In the genomic region with DNA sequence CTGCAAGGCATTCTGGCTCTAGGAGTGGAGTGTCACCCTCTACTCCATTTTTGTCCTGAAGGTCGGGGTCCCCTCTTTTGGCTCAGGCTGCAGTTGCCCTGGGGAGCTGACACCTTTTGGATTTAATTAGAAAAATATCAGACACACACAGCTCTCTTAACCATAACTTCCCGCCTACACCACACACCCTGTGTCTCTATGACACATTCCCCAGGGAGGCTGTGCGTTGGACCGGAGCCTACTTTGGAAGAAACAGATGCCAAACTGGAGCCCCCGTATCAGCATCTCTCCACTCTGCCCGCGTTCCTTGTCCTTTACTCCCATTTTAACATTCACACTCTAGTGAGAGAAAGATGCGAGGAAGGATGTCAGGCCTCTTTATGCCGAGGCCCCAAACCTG, we compare ENCODE assay signal across 13 mouse cellular contexts. TPM values are rescaled to one million over a fixed set of nuclear protein-coding genes. Genes with fewer than 3 reads are reported as not detected.
DNase-seq lines count a peak whose midpoint lies in the region; ATAC-seq and TF ChIP-seq lines count a peak whose summit lies in the region.
"Had no signal": no experiment of that assay in that cellular context is flagged by ENCODE, and none has a peak within 500 bp of the region (broad histone marks: within the 10 kb centered on the region; RNA-seq: fewer than 3 reads in every experiment).

No protein-coding gene starts in this region.

- H3K9me3 ChIP-seq in hindbrain, embryonic 15.5 days = no peaks in the 10 kb centered on the region
- no peaks in the 10 kb centered on the region for H3K9me3 ChIP-seq in hindbrain, embryonic 11.5 days (ENCODE audit: control insufficient read depth, low read length)
- no peaks in the 10 kb centered on the region for H3K9me3 ChIP-seq in hindbrain, postnatal 0 days (ENCODE audit: low read length)
- no peaks in the 10 kb centered on the region for H3K9me3 ChIP-seq in kidney, embryonic 16.5 days (ENCODE audit: low read length)
- H3K9me3 ChIP-seq: neural tube, embryonic 12.5 days had no signal

- 53% methylated on average over 9 of the region's 9 CpGs for WGBS in hindbrain, embryonic 15.5 days
- 76% methylated on average over 9 of the region's 9 CpGs for WGBS in hindbrain, embryonic 11.5 days
- 51% methylated on average over 9 of the region's 9 CpGs for WGBS in hindbrain, postnatal 0 days
- 52% methylated on average over 9 of the region's 9 CpGs for WGBS in kidney, embryonic 16.5 days

- intact Hi-C loops in left cerebral cortex, postnatal 14 days (cut with DNase I) = no loop called here

- H3K4me1 ChIP-seq in hindbrain, embryonic 15.5 days (replicated peaks) = peaks cover 36% of the 10 kb centered on the region
- H3K4me1 ChIP-seq in hindbrain, embryonic 11.5 days (replicated peaks; ENCODE audit: control insufficient read depth, insufficient read depth, low read length) = no peaks in the 10 kb centered on the region
- peaks cover 12% of the 10 kb centered on the region for H3K4me1 ChIP-seq in hindbrain, postnatal 0 days (ENCODE audit: insufficient read depth, low read length)
- peaks cover 33% of the 10 kb centered on the region for H3K4me1 ChIP-seq in kidney, embryonic 16.5 days (ENCODE audit: insufficient read depth, low read length)

- ATAC-seq in hindbrain, embryonic 15.5 days (ENCODE audit: low FRiP score, low read depth) = no peak
- no peak for ATAC-seq in hindbrain, embryonic 11.5 days (ENCODE audit: low FRiP score)
- ATAC-seq in hindbrain, postnatal 0 days = no peak
- ATAC-seq in kidney, embryonic 16.5 days (ENCODE audit: low FRiP score, low TSS enrichment) = no peak

- H3K9ac ChIP-seq in hindbrain, embryonic 15.5 days = peak overlapping the region; percentile 93; the same call in 1 of the 2 replicates
- H3K9ac ChIP-seq in hindbrain, embryonic 11.5 days (ENCODE audit: low read depth, low read length) = no peak overlapping the region
- H3K9ac ChIP-seq in hindbrain, postnatal 0 days (replicated peaks; ENCODE audit: low read length) = peak overlapping the region; percentile 90; the same call in 1 of the 2 replicates
- H3K9ac ChIP-seq in kidney, embryonic 16.5 days (replicated peaks; ENCODE audit: low read length) = no peak overlapping the region

- H3K4me3 ChIP-seq in hindbrain, embryonic 15.5 days = peak overlapping the region; percentile 96
- H3K4me3 ChIP-seq in hindbrain, embryonic 11.5 days (ENCODE audit: low read depth, low read length) = no peak overlapping the region
- peak overlapping the region; percentile 81 for H3K4me3 ChIP-seq in hindbrain, postnatal 0 days (ENCODE audit: low read length)
- H3K4me3 ChIP-seq in kidney, embryonic 16.5 days (ENCODE audit: low read length) = no peak overlapping the region

- no peak for TF ChIP-seq CTCF in hindbrain, postnatal 0 days (IDR thresholded peaks at IDR 0.05; ENCODE audit: low read depth)

- peak overlapping the region; percentile 95 for H3K4me2 ChIP-seq in hindbrain, embryonic 15.5 days
- no peak overlapping the region for H3K4me2 ChIP-seq in hindbrain, embryonic 11.5 days (replicated peaks; ENCODE audit: low read depth, low read length)
- H3K4me2 ChIP-seq in hindbrain, postnatal 0 days (ENCODE audit: low read depth, low read length) = peak overlapping the region; percentile 90
- no peak overlapping the region for H3K4me2 ChIP-seq in kidney, embryonic 16.5 days (replicated peaks; ENCODE audit: low read depth, low read length)

- H3K27me3 ChIP-seq in hindbrain, embryonic 15.5 days = no peaks in the 10 kb centered on the region
- peaks cover 8% of the 10 kb centered on the region; the same call in 1 of the 2 replicates for H3K27me3 ChIP-seq in hindbrain, embryonic 11.5 days (ENCODE audit: control insufficient read depth, insufficient read depth, low read length)
- H3K27me3 ChIP-seq in hindbrain, postnatal 0 days (ENCODE audit: insufficient read depth, low read length) = no peaks in the 10 kb centered on the region
- 0 out of 2 replicates have a peak, but pooled peaks cover 3% of the 10 kb centered on the region for H3K27me3 ChIP-seq in kidney, embryonic 16.5 days (ENCODE audit: insufficient read depth, low read length)

- no peak for DNase-seq in hindbrain, embryonic 11.5 days (ENCODE audit: low spot score)
- DNase-seq in hindbrain, postnatal 0 days (ENCODE audit: low spot score) = no peak
- DNase-seq in left cerebral cortex, postnatal 14 days (ENCODE audit: low spot score in 2 of 2) = peak; percentile 74 to 88
- DNase-seq in right cerebral cortex, postnatal 25 days = peak; percentile 75
- no peak for DNase-seq in gastrocnemius, postnatal 25 days
- DNase-seq in adipocyte (ENCODE audit: low spot score) = no peak
- DNase-seq: adrenal gland, adult 2 months; cerebellum, adult 9-10 months; gastrocnemius, postnatal 14 days; heart, postnatal 36 days had no signal

- H3K36me3 ChIP-seq in hindbrain, embryonic 15.5 days = peaks cover 8% of the 10 kb centered on the region
- no peaks in the 10 kb centered on the region for H3K36me3 ChIP-seq in hindbrain, embryonic 11.5 days (ENCODE audit: control insufficient read depth, insufficient read depth, low read length)
- H3K36me3 ChIP-seq in hindbrain, postnatal 0 days (ENCODE audit: insufficient read depth, low read length) = peaks cover 4% of the 10 kb centered on the region
- H3K36me3 ChIP-seq in kidney, embryonic 16.5 days (ENCODE audit: insufficient read depth, low read length) = peaks cover 8% of the 10 kb centered on the region

- H3K27ac ChIP-seq in hindbrain, embryonic 15.5 days (replicated peaks) = no peak overlapping the region
- H3K27ac ChIP-seq in hindbrain, embryonic 11.5 days (ENCODE audit: low read depth, low read length) = no peak overlapping the region
- H3K27ac ChIP-seq in hindbrain, postnatal 0 days = no peak overlapping the region
- H3K27ac ChIP-seq in kidney, embryonic 16.5 days (ENCODE audit: low read length) = no peak overlapping the region
- H3K27ac ChIP-seq: neural tube, embryonic 12.5 days had no signal

RNA-seq across cellular contexts. Expression of a gene that starts 1.9 kb away (rescaled TPM):
- 10.5 and 13.1 TPM in 2 replicates for polyA plus RNA-seq in hindbrain, embryonic 15.5 days (2015; fragmentation: Nextera tagmentation; extraction: Ambion mirVana)
- polyA plus RNA-seq in hindbrain, embryonic 11.5 days (2014; fragmentation: Nextera tagmentation; extraction: Ambion mirVana) = 2.0 and 2.2 TPM in 2 replicates
- 29.5 and 44.1 TPM in 2 replicates for total RNA-seq in hindbrain, postnatal 0 days (2014; rRNA removed)
- polyA plus RNA-seq in hindbrain, postnatal 0 days (2015; fragmentation: Nextera tagmentation; extraction: Ambion mirVana) = 11.0 TPM in 2 replicates
- total RNA-seq in left cerebral cortex, postnatal 14 days (2021) = 100 to 1,000 TPM; 141 to 143 TPM
- under 1 TPM; 0.23 to 0.40 TPM for total RNA-seq in gastrocnemius, postnatal 25 days (2021)
- 1.8 and 2.0 TPM in 2 replicates for polyA plus RNA-seq in kidney, embryonic 16.5 days (2015; fragmentation: Nextera tagmentation; extraction: Ambion mirVana)

RNA-seq across cellular contexts. Expression of a gene that starts 24.9 kb away (rescaled TPM):
- polyA plus RNA-seq in hindbrain, embryonic 15.5 days (2015; fragmentation: Nextera tagmentation; extraction: Ambion mirVana) = 4.4 and 4.5 TPM in 2 replicates
- polyA plus RNA-seq in hindbrain, embryonic 11.5 days (2014; fragmentation: Nextera tagmentation; extraction: Ambion mirVana) = 5.1 and 5.4 TPM in 2 replicates
- 8.1 and 10.4 TPM in 2 replicates for total RNA-seq in hindbrain, postnatal 0 days (2014; rRNA removed)
- polyA plus RNA-seq in hindbrain, postnatal 0 days (2015; fragmentation: Nextera tagmentation; extraction: Ambion mirVana) = 3.5 and 3.7 TPM in 2 replicates
- total RNA-seq in left cerebral cortex, postnatal 14 days (2021) = 10 to 100 TPM; 45.5 to 45.9 TPM
- 1 to 10 TPM; 4.1 to 4.9 TPM for total RNA-seq in gastrocnemius, postnatal 25 days (2021)
- polyA plus RNA-seq in kidney, embryonic 16.5 days (2015; fragmentation: Nextera tagmentation; extraction: Ambion mirVana) = 5.4 and 5.9 TPM in 2 replicates

RNA-seq across cellular contexts. Expression of a gene that starts 33.8 kb away (rescaled TPM):
- 49.4 and 54.2 TPM in 2 replicates for polyA plus RNA-seq in hindbrain, embryonic 15.5 days (2015; fragmentation: Nextera tagmentation; extraction: Ambion mirVana)
- polyA plus RNA-seq in hindbrain, embryonic 11.5 days (2014; fragmentation: Nextera tagmentation; extraction: Ambion mirVana) = 44.6 and 49.6 TPM in 2 replicates
- total RNA-seq in hindbrain, postnatal 0 days (2014; rRNA removed) = 24.4 and 74.0 TPM in 2 replicates
- polyA plus RNA-seq in hindbrain, postnatal 0 days (2015; fragmentation: Nextera tagmentation; extraction: Ambion mirVana) = 35.4 and 35.7 TPM in 2 replicates
- total RNA-seq in left cerebral cortex, postnatal 14 days (2021) = 10 to 100 TPM; 53.1 to 54.6 TPM
- 10 to 100 TPM; 13.9 to 15.0 TPM for total RNA-seq in gastrocnemius, postnatal 25 days (2021)
- 36.2 and 41.0 TPM in 2 replicates for polyA plus RNA-seq in kidney, embryonic 16.5 days (2015; fragmentation: Nextera tagmentation; extraction: Ambion mirVana)

RNA-seq across cellular contexts. Expression of a gene that starts 43.2 kb away (rescaled TPM):
- 31.7 and 33.1 TPM in 2 replicates for polyA plus RNA-seq in hindbrain, embryonic 15.5 days (2015; fragmentation: Nextera tagmentation; extraction: Ambion mirVana)
- polyA plus RNA-seq in hindbrain, embryonic 11.5 days (2014; fragmentation: Nextera tagmentation; extraction: Ambion mirVana) = 25.0 and 28.0 TPM in 2 replicates
- total RNA-seq in hindbrain, postnatal 0 days (2014; rRNA removed) = 77.7 and 94.3 TPM in 2 replicates
- 25.0 and 25.4 TPM in 2 replicates for polyA plus RNA-seq in hindbrain, postnatal 0 days (2015; fragmentation: Nextera tagmentation; extraction: Ambion mirVana)
- total RNA-seq in left cerebral cortex, postnatal 14 days (2021) = 100 to 1,000 TPM; 168 to 170 TPM
- total RNA-seq in gastrocnemius, postnatal 25 days (2021) = 10 to 100 TPM; 51.3 to 63.6 TPM
- 23.7 and 24.2 TPM in 2 replicates for polyA plus RNA-seq in kidney, embryonic 16.5 days (2015; fragmentation: Nextera tagmentation; extraction: Ambion mirVana)

Comparison
In these comparisons a context has a peak if more than half of its experiments do, and no peak if none do; other contexts are left out.
1. H3K4me2 ChIP-seq: peak in hindbrain, embryonic 15.5 days (single experiment) and hindbrain, postnatal 0 days (single experiment); none in hindbrain, embryonic 11.5 days (single experiment) and kidney, embryonic 16.5 days (single experiment).
2. H3K4me3 ChIP-seq: peak in hindbrain, embryonic 15.5 days (single experiment) and hindbrain, postnatal 0 days (single experiment); none in hindbrain, embryonic 11.5 days (single experiment) and kidney, embryonic 16.5 days (single experiment).
3. H3K9ac ChIP-seq: peak in hindbrain, embryonic 15.5 days (single experiment) and hindbrain, postnatal 0 days (single experiment); none in hindbrain, embryonic 11.5 days (single experiment) and kidney, embryonic 16.5 days (single experiment).
4. DNase-seq: peak in left cerebral cortex, postnatal 14 days (2 of 2) and right cerebral cortex, postnatal 25 days (single experiment); none in hindbrain, embryonic 11.5 days (single experiment), hindbrain, postnatal 0 days (single experiment), gastrocnemius, postnatal 25 days (single experiment) and adipocyte (single experiment).